Comparison of ENCODE assay signal across 10 mouse cellular contexts in genomic region chr3:58490787-58491186, GRCm38 (mm10). TPM values are rescaled to one million over a fixed set of nuclear protein-coding genes. Genes with fewer than 3 reads are reported as not detected.
DNase-seq lines count a peak whose midpoint lies in the region; ATAC-seq lines count a peak whose summit lies in the region.
"Had no signal": no experiment of that assay in that cellular context is flagged by ENCODE, and none has a peak within 500 bp of the region (broad histone marks: within the 10 kb centered on the region; RNA-seq: fewer than 3 reads in every experiment).

No protein-coding gene starts in this region.

- DNase-seq in adrenal gland, postnatal 25 days = peak; percentile 3
- DNase-seq in adrenal gland, adult 18-20 months (ENCODE audit: low spot score in 2 of 2) = no peak
- peak; percentile 26 for DNase-seq in limb, embryonic 11.5 days (ENCODE audit: low spot score)
- no peak for DNase-seq in limb, embryonic 10.5 days (ENCODE audit: low spot score)
- DNase-seq in brain, adult 2 months (ENCODE audit: low read depth, low spot score) = peak; percentile 54
- DNase-seq in kidney, postnatal 4 days = peak; percentile 26 to 40
- no peak for DNase-seq in hindbrain, embryonic 14.5 days (ENCODE audit: low spot score)

- no peak overlapping the region for H3K4me3 ChIP-seq in limb, embryonic 11.5 days (ENCODE audit: low read depth, low read length)
- H3K4me3 ChIP-seq in limb, embryonic 10.5 days = no peak overlapping the region
- H3K4me3 ChIP-seq in hindbrain, embryonic 14.5 days (replicated peaks; ENCODE audit: low read length) = no peak overlapping the region
- H3K4me3 ChIP-seq: embryonic facial prominence, embryonic 15.5 days; neural tube, embryonic 13.5 days had no signal

- H3K27ac ChIP-seq in limb, embryonic 11.5 days (replicated peaks; ENCODE audit: low read depth, low read length) = no peak overlapping the region
- H3K27ac ChIP-seq in limb, embryonic 10.5 days = no peak overlapping the region
- no peak overlapping the region for H3K27ac ChIP-seq in hindbrain, embryonic 14.5 days
- H3K27ac ChIP-seq: embryonic facial prominence, embryonic 15.5 days; neural tube, embryonic 13.5 days had no signal

- H3K36me3 ChIP-seq in limb, embryonic 11.5 days (ENCODE audit: control insufficient read depth, insufficient read depth, low read length) = no peaks in the 10 kb centered on the region
- no peaks in the 10 kb centered on the region for H3K36me3 ChIP-seq in limb, embryonic 10.5 days
- H3K36me3 ChIP-seq in hindbrain, embryonic 14.5 days (replicated peaks; ENCODE audit: control insufficient read depth, insufficient read depth) = no peaks in the 10 kb centered on the region
- H3K36me3 ChIP-seq: embryonic facial prominence, embryonic 15.5 days; neural tube, embryonic 13.5 days had no signal

- 73% methylated on average over 7 of the region's 7 CpGs for WGBS in limb, embryonic 11.5 days
- WGBS in limb, embryonic 10.5 days = 81% methylated on average over 7 of the region's 7 CpGs
- 81% methylated on average over 7 of the region's 7 CpGs for WGBS in hindbrain, embryonic 14.5 days

- no peaks in the 10 kb centered on the region for H3K9me3 ChIP-seq in limb, embryonic 11.5 days (ENCODE audit: control insufficient read depth, low read length)
- no peaks in the 10 kb centered on the region for H3K9me3 ChIP-seq in limb, embryonic 10.5 days (replicated peaks)
- H3K9me3 ChIP-seq in hindbrain, embryonic 14.5 days (ENCODE audit: control insufficient read depth, low read length) = no peaks in the 10 kb centered on the region
- H3K9me3 ChIP-seq: embryonic facial prominence, embryonic 15.5 days; neural tube, embryonic 13.5 days had no signal

- no peak for ATAC-seq in limb, embryonic 11.5 days (ENCODE audit: insufficient number of reproducible peaks, low FRiP score, low TSS enrichment, low read depth)
- 0 out of 2 replicates have a peak, but pooled peaks have one; percentile 50 for ATAC-seq in monocyte, adult 5-6 weeks (replicated peaks; ENCODE audit: insufficient number of reproducible peaks, low FRiP score, low TSS enrichment, poor library complexity, severe bottlenecking)
- no peak for ATAC-seq in hindbrain, embryonic 14.5 days (ENCODE audit: low FRiP score)

- no peak overlapping the region for H3K9ac ChIP-seq in limb, embryonic 11.5 days (ENCODE audit: low read length)
- H3K9ac ChIP-seq in hindbrain, embryonic 14.5 days = no peak overlapping the region
- H3K9ac ChIP-seq: embryonic facial prominence, embryonic 15.5 days; neural tube, embryonic 13.5 days had no signal

- H3K4me2 ChIP-seq in limb, embryonic 11.5 days (ENCODE audit: low read depth, severe bottlenecking) = no peak overlapping the region
- no peak overlapping the region for H3K4me2 ChIP-seq in hindbrain, embryonic 14.5 days (replicated peaks)
- H3K4me2 ChIP-seq: embryonic facial prominence, embryonic 15.5 days; neural tube, embryonic 13.5 days had no signal

- H3K4me1 ChIP-seq in limb, embryonic 11.5 days (ENCODE audit: control insufficient read depth, insufficient read depth, low read length) = no peaks in the 10 kb centered on the region
- no peaks in the 10 kb centered on the region for H3K4me1 ChIP-seq in limb, embryonic 10.5 days
- H3K4me1 ChIP-seq in hindbrain, embryonic 14.5 days (replicated peaks; ENCODE audit: control insufficient read depth, insufficient read depth, low read length) = no peaks in the 10 kb centered on the region
- H3K4me1 ChIP-seq: embryonic facial prominence, embryonic 15.5 days; neural tube, embryonic 13.5 days had no signal

- H3K27me3 ChIP-seq in limb, embryonic 11.5 days (ENCODE audit: control insufficient read depth, insufficient read depth, low read length) = no peaks in the 10 kb centered on the region
- H3K27me3 ChIP-seq in limb, embryonic 10.5 days (ENCODE audit: low read depth, poor library complexity, severe bottlenecking) = no peaks in the 10 kb centered on the region
- no peaks in the 10 kb centered on the region for H3K27me3 ChIP-seq in hindbrain, embryonic 14.5 days (ENCODE audit: control insufficient read depth, insufficient read depth, low read length)
- H3K27me3 ChIP-seq: embryonic facial prominence, embryonic 15.5 days; neural tube, embryonic 13.5 days had no signal

RNA-seq across cellular contexts. Expression of gene Eif2a, which starts 34.8 kb away (rescaled TPM):
- 55.7 and 56.2 TPM in 2 replicates for total RNA-seq in adrenal gland, postnatal 25 days (2021)
- 10 to 100 TPM; 42.2 to 50.8 TPM for total RNA-seq in adrenal gland, adult 18-20 months (2021)
- 63.2 and 66.3 TPM in 2 replicates for polyA plus RNA-seq in limb, embryonic 11.5 days (2014; fragmentation: Nextera tagmentation; extraction: Ambion mirVana)
- polyA plus RNA-seq in limb, embryonic 10.5 days (2016; fragmentation: Nextera tagmentation; extraction: Ambion mirVana) = 60.3 and 62.8 TPM in 2 replicates
- 52.9 to 62.9 TPM (median 60.4 TPM) in 3 replicates for total RNA-seq in monocyte, adult 5-6 weeks (2017)
- polyA plus RNA-seq in hindbrain, embryonic 14.5 days (2014; fragmentation: Nextera tagmentation; extraction: Ambion mirVana) = 39.2 and 43.0 TPM in 2 replicates

RNA-seq across cellular contexts. Expression of gene Serp1, which starts 34.9 kb away (rescaled TPM):
- total RNA-seq in adrenal gland, postnatal 25 days (2021) = 83.3 and 90.6 TPM in 2 replicates
- total RNA-seq in adrenal gland, adult 18-20 months (2021) = 100 to 1,000 TPM in 1 of 2 experiments, 10 to 100 TPM in 1; 89.9 to 124 TPM
- 165 and 176 TPM in 2 replicates for polyA plus RNA-seq in limb, embryonic 11.5 days (2014; fragmentation: Nextera tagmentation; extraction: Ambion mirVana)
- 151 and 167 TPM in 2 replicates for polyA plus RNA-seq in limb, embryonic 10.5 days (2016; fragmentation: Nextera tagmentation; extraction: Ambion mirVana)
- 138 to 231 TPM (median 205 TPM) in 3 replicates for total RNA-seq in monocyte, adult 5-6 weeks (2017)
- polyA plus RNA-seq in hindbrain, embryonic 14.5 days (2014; fragmentation: Nextera tagmentation; extraction: Ambion mirVana) = 64.3 and 69.8 TPM in 2 replicates

Comparison
In these comparisons a context has a peak if more than half of its experiments do, and no peak if none do; other contexts are left out.
1. DNase-seq: peak in adrenal gland, postnatal 25 days (single experiment), limb, embryonic 11.5 days (single experiment), brain, adult 2 months (single experiment) and kidney, postnatal 4 days (2 of 2); none in adrenal gland, adult 18-20 months (0 of 2), limb, embryonic 10.5 days (single experiment) and hindbrain, embryonic 14.5 days (single experiment).